Mouse (Mus musculus) bone marrow, adult 2 months (tissue): ENCODE data around the gene Slc27a2.

Source experiments
- CTCF ChIP-seq: fragments of 200-500 bp; IDR thresholded peaks from 2 replicates; pipeline ENCODE4 v1.5.1; 2011; ENCODE audit warnings: low read length, control low read depth; ENCODE audit not compliant: control insufficient read depth, insufficient read depth
- POLR2A ChIP-seq: fragments of 200-500 bp; IDR thresholded peaks from 2 replicates; pipeline ENCODE4 v1.6.1; 2011; ENCODE audit warnings: low read depth, mild to moderate bottlenecking, control low read depth, low read length, borderline replicate concordance; ENCODE audit not compliant: control insufficient read depth

GRCm38 (mm10) chr2:126507477-126507876 lies 44.7 kb upstream of the Slc27a2 start:
- no peak for TF ChIP-seq POLR2A
- TF ChIP-seq CTCF = no peak
